Mouse (Mus musculus): ENCODE data around the gene Parp11. TPM values are rescaled to one million over a fixed set of nuclear protein-coding genes. Genes with fewer than 3 reads are reported as not detected.

Gene Parp11
- polyA plus RNA-seq, 1 experiment from 2014 or later = 89.7 TPM

- H3K27me3 ChIP-seq (replicated peaks; ENCODE audit: control insufficient read depth, insufficient read depth, low read length) = no peaks in the 10 kb centered on the region
- no peaks in the 10 kb centered on the region for H3K9me3 ChIP-seq (ENCODE audit: control insufficient read depth, low read length)
- H3K27ac ChIP-seq (ENCODE audit: low read length) = peak overlapping the region; percentile 23; the same call in 1 of the 2 replicates
- H3K4me2 ChIP-seq (ENCODE audit: low read length) = no peak overlapping the region
- peaks cover 44% of the 10 kb centered on the region for H3K4me1 ChIP-seq (replicated peaks; ENCODE audit: control insufficient read depth, insufficient read depth, low read length)
- peak; percentile 43 for ATAC-seq
- no peak overlapping the region for H3K4me3 ChIP-seq (replicated peaks; ENCODE audit: low read length)
- WGBS = 8% methylated on average over 2 of the region's 2 CpGs
- H3K9ac ChIP-seq (replicated peaks; ENCODE audit: low read depth, low read length) = no peak overlapping the region
- no peaks in the 10 kb centered on the region for H3K36me3 ChIP-seq (ENCODE audit: control insufficient read depth, insufficient read depth)
Observed at GRCm38 (mm10) chr6:127443910-127444309, 2.7 kb upstream of the Parp11 start.

DNA sequence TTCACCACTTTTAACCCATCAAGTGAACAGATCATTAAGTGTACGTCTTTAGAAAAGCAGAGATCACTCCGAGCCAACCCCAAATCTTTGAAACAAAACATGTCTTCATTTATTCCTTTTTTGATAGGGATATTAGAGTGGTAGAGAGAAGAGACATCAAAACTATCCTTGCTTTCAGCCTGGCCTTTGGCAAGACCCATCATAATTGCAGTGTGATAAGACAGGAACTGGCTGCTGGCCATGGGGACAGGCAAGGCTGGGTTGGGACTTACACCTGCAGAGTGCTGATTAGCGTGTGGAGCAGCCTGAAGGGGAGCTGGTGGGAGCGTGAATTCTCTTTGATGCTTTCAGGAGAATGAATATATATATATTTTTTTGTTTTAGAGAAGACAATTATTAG, 2.2 kb upstream of the Parp11 start:
- Histone ChIP-seq H3K36me3 (ENCODE audit: control insufficient read depth, insufficient read depth) (no peaks in the 10 kb centered on the region), H3K9ac (replicated peaks; ENCODE audit: low read depth, low read length) (no peak overlapping the region), H3K9me3 (ENCODE audit: control insufficient read depth, low read length) (no peaks in the 10 kb centered on the region), H3K4me2 (ENCODE audit: low read length) (no peak overlapping the region), H3K4me3 (replicated peaks; ENCODE audit: low read length) (no peak overlapping the region), H3K27me3 (replicated peaks; ENCODE audit: control insufficient read depth, insufficient read depth, low read length) (no peaks in the 10 kb centered on the region), H3K27ac (ENCODE audit: low read length) (no peak overlapping the region; the same call in 1 of the 2 replicates), H3K4me1 (replicated peaks; ENCODE audit: control insufficient read depth, insufficient read depth, low read length) (peaks cover 48% of the 10 kb centered on the region)
- 14% methylated on average over 4 of the region's 4 CpGs for WGBS
- ATAC-seq = peak; percentile 41

- H3K4me1 ChIP-seq (replicated peaks; ENCODE audit: control insufficient read depth, insufficient read depth, low read length) = peaks cover 43% of the 10 kb centered on the region
- H3K36me3 ChIP-seq (ENCODE audit: control insufficient read depth, insufficient read depth) = no peaks in the 10 kb centered on the region
- no peaks in the 10 kb centered on the region for H3K9me3 ChIP-seq (ENCODE audit: control insufficient read depth, low read length)
- ATAC-seq = no peak
- H3K4me2 ChIP-seq (ENCODE audit: low read length) = no peak overlapping the region
- WGBS = 60% methylated on average over 10 of the region's 10 CpGs
- no peak overlapping the region for H3K9ac ChIP-seq (replicated peaks; ENCODE audit: low read depth, low read length)
- no peaks in the 10 kb centered on the region for H3K27me3 ChIP-seq (replicated peaks; ENCODE audit: control insufficient read depth, insufficient read depth, low read length)
- H3K27ac ChIP-seq (ENCODE audit: low read length) = no peak overlapping the region
- H3K4me3 ChIP-seq (replicated peaks; ENCODE audit: low read length) = no peak overlapping the region
Observed at GRCm38 (mm10) chr6:127447686-127448460, 1.2 kb downstream of the Parp11 start.

DNA sequence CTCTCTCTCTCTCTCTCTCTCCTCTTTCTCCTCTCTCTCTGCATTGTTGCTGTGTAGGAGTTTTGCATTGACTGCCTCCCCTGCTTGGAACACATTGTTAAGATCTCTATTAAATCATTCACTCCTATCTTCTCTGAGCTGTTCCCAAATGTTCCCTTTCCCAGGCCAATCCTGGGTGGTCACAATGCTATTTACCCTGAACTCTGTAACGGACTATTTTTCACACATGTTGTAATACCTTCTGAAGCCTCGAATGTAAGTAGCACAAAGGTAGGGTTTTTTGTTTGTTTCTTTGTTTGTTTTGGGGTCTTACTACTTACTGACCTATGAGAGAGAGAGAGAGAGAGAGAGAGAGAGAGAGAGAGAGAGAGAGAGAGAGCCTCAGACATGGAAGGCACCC, 2.2 kb downstream of the Parp11 start:
- Histone ChIP-seq H3K9me3 (ENCODE audit: control insufficient read depth, low read length) (no peaks in the 10 kb centered on the region), H3K27ac (ENCODE audit: low read length) (peak overlapping the region; percentile 88), H3K4me2 (ENCODE audit: low read length) (no peak overlapping the region), H3K4me1 (replicated peaks; ENCODE audit: control insufficient read depth, insufficient read depth, low read length) (peaks cover 35% of the 10 kb centered on the region), H3K36me3 (ENCODE audit: control insufficient read depth, insufficient read depth) (no peaks in the 10 kb centered on the region), H3K27me3 (replicated peaks; ENCODE audit: control insufficient read depth, insufficient read depth, low read length) (no peaks in the 10 kb centered on the region), H3K4me3 (replicated peaks; ENCODE audit: low read length) (no peak overlapping the region), H3K9ac (replicated peaks; ENCODE audit: low read depth, low read length) (no peak overlapping the region)
- 20% methylated on average over 2 of the region's 2 CpGs for WGBS
- ATAC-seq = no peak

DNA sequence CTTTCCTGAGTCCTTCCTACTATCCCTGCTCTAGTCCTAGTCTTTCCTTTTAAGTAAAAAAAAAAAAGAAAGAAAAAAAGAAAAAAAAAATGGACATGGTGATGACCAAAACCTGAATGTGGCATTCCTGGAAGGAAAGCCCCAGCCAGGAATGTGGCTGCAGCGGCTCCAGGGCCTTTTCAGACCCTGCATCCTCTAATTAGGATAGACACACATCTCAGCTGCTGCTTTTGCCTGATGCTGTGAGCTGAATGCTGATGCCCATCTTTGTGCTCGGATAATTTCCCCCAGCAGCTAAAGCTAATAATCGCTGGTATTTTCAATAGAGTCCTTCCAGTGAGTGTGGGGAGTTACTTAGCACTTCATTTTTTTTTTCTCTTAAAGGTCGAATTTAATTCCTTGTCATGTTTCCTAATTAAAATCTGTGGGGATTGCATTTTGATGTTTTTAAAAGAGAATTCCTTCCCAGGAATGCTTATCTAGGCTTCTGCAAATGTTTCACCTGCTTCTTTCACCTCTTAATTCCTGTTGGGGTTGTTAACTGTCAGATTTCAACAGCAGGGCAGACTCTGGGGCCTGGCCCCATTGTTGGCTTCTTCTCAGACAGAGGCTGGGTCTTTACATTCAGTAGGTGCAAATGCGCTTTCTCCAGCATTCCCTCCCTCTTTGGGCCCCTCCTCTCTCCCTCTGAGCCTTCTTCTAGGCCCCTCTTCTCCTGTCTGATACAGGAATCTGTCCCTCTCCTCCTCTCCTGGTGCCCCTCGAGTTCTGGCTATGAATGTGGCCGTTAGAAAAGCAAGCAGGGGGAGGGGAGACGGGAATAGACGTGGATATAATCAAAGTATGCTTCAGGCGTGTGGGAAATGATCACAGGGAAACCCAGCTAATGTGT, 3.1 kb downstream of the Parp11 start:
- peaks cover 35% of the 10 kb centered on the region for H3K4me1 ChIP-seq (replicated peaks; ENCODE audit: control insufficient read depth, insufficient read depth, low read length)
- ATAC-seq = peak; percentile 45
- H3K9ac ChIP-seq (replicated peaks; ENCODE audit: low read depth, low read length) = peak overlapping the region; percentile 18; the same call in 1 of the 2 replicates
- H3K36me3 ChIP-seq (ENCODE audit: control insufficient read depth, insufficient read depth) = no peaks in the 10 kb centered on the region
- H3K9me3 ChIP-seq (ENCODE audit: control insufficient read depth, low read length) = no peaks in the 10 kb centered on the region
- no peaks in the 10 kb centered on the region for H3K27me3 ChIP-seq (replicated peaks; ENCODE audit: control insufficient read depth, insufficient read depth, low read length)
- no peak overlapping the region for H3K4me3 ChIP-seq (replicated peaks; ENCODE audit: low read length)
- peak overlapping the region; percentile 88 for H3K27ac ChIP-seq (ENCODE audit: low read length)
- H3K4me2 ChIP-seq (ENCODE audit: low read length) = no peak overlapping the region
- WGBS = 5% methylated on average over 10 of the region's 10 CpGs

- Histone ChIP-seq H3K9me3 (ENCODE audit: control insufficient read depth, low read length) (no peaks in the 10 kb centered on the region), H3K27me3 (replicated peaks; ENCODE audit: control insufficient read depth, insufficient read depth, low read length) (no peaks in the 10 kb centered on the region), H3K4me2 (ENCODE audit: low read length) (peak overlapping the region; percentile 70), H3K36me3 (ENCODE audit: control insufficient read depth, insufficient read depth) (no peaks in the 10 kb centered on the region), H3K4me1 (replicated peaks; ENCODE audit: control insufficient read depth, insufficient read depth, low read length) (peaks cover 32% of the 10 kb centered on the region), H3K9ac (replicated peaks; ENCODE audit: low read depth, low read length) (peak overlapping the region; percentile 80), H3K27ac (ENCODE audit: low read length) (peak overlapping the region; percentile 96), H3K4me3 (replicated peaks; ENCODE audit: low read length) (peak overlapping the region; percentile 71)
- ATAC-seq = peak; percentile 94
- under 1% methylated on average over 70 of the region's 70 CpGs for WGBS
Observed at GRCm38 (mm10) chr6:127453407-127454343, 7.0 kb downstream of the Parp11 start.

DNA sequence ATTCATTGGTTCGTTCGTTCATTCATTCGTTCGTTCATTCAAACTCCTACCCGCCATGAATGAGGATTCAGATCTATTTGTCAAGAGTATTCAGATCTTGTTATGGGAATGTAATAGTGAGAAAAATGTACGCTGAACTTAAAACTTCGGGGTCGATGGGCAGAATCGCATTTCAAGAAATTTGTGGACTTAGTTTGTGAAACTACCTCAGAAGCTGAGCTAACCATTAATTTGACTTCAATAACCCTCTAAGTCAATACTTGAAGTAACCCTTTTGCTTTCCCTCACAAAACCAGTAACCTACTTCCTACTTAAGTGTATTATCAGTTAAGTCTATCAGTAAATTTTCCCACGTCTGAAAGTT, 7.7 kb downstream of the Parp11 start:
- peaks cover 26% of the 10 kb centered on the region for H3K4me1 ChIP-seq (replicated peaks; ENCODE audit: control insufficient read depth, insufficient read depth, low read length)
- H3K4me2 ChIP-seq (ENCODE audit: low read length) = peak overlapping the region; percentile 70
- H3K9me3 ChIP-seq (ENCODE audit: control insufficient read depth, low read length) = no peaks in the 10 kb centered on the region
- WGBS = 33% methylated on average over 10 of the region's 10 CpGs
- H3K9ac ChIP-seq (replicated peaks; ENCODE audit: low read depth, low read length) = peak overlapping the region; percentile 80
- no peaks in the 10 kb centered on the region for H3K36me3 ChIP-seq (ENCODE audit: control insufficient read depth, insufficient read depth)
- H3K4me3 ChIP-seq (replicated peaks; ENCODE audit: low read length) = peak overlapping the region; percentile 71
- H3K27ac ChIP-seq (ENCODE audit: low read length) = peak overlapping the region; percentile 96
- ATAC-seq = no peak
- H3K27me3 ChIP-seq (replicated peaks; ENCODE audit: control insufficient read depth, insufficient read depth, low read length) = no peaks in the 10 kb centered on the region

- WGBS = 86% methylated on average over 6 of the region's 6 CpGs
- H3K9me3 ChIP-seq (ENCODE audit: control insufficient read depth, low read length) = no peaks in the 10 kb centered on the region
Observed at GRCm38 (mm10) chr6:127454809-127455208, 8.2 kb downstream of the Parp11 start.

More at GRCm38 (mm10) chr6:127454809-127455208, 8.2 kb downstream of the Parp11 start:
- H3K4me3 ChIP-seq (replicated peaks; ENCODE audit: low read length) = peak overlapping the region; percentile 71; the same call in 1 of the 2 replicates
- H3K36me3 ChIP-seq (ENCODE audit: control insufficient read depth, insufficient read depth) = no peaks in the 10 kb centered on the region
- ATAC-seq = no peak
- peaks cover 21% of the 10 kb centered on the region for H3K4me1 ChIP-seq (replicated peaks; ENCODE audit: control insufficient read depth, insufficient read depth, low read length)
- peak overlapping the region; percentile 70 for H3K4me2 ChIP-seq (ENCODE audit: low read length)
- H3K9ac ChIP-seq (replicated peaks; ENCODE audit: low read depth, low read length) = no peak overlapping the region
- H3K27ac ChIP-seq (ENCODE audit: low read length) = no peak overlapping the region
- no peaks in the 10 kb centered on the region for H3K27me3 ChIP-seq (replicated peaks; ENCODE audit: control insufficient read depth, insufficient read depth, low read length)
